Mouse (Mus musculus) small intestine, adult 2 months (tissue): ENCODE measurements around the gene Mad1l1. TPM values are rescaled to one million over a fixed set of nuclear protein-coding genes. Genes with fewer than 3 reads are reported as not detected.

Experiments used
- H3K27ac ChIP-seq: fragments of 200-500 bp; 2 replicates; pipeline ENCODE4 v1.5.1; 2012; ENCODE audit warnings: low read depth, low read length, control low read depth, inconsistent platforms; ENCODE audit not compliant: insufficient read depth
- H3K27me3 ChIP-seq: fragments of 200-500 bp; 2 replicates; pipeline ENCODE4 v1.6.1; 2012; ENCODE audit warnings: mild to moderate bottlenecking, moderate library complexity, low read length, inconsistent platforms; ENCODE audit not compliant: control insufficient read depth, insufficient read depth
- H3K36me3 ChIP-seq: fragments of 200-500 bp; 2 replicates; pipeline ENCODE4 v1.6.1; 2012; ENCODE audit warnings: mild to moderate bottlenecking, low read length, control low read depth, inconsistent platforms; ENCODE audit not compliant: control insufficient read depth, insufficient read depth
- H3K4me1 ChIP-seq: fragments of 200-500 bp; 2 replicates; pipeline ENCODE4 v1.6.1; 2012; ENCODE audit warnings: low read length, inconsistent platforms, mixed read lengths; ENCODE audit not compliant: control insufficient read depth, insufficient read depth, insufficient read length
- H3K4me3 ChIP-seq: fragments of 200-500 bp; 2 replicates; pipeline ENCODE4 v1.5.1; 2012; ENCODE audit warnings: low read depth, mild to moderate bottlenecking, control low read depth, inconsistent platforms, low read length, moderate library complexity
- CTCF ChIP-seq: fragments of 200-500 bp; IDR thresholded peaks from 2 replicates; pipeline ENCODE4 v1.5.1; 2012; ENCODE audit warnings: low read depth, mild to moderate bottlenecking, control low read depth, inconsistent platforms, low read length, moderate library complexity, mixed read lengths; ENCODE audit not compliant: insufficient replicate concordance, insufficient read length; ENCODE audit errors: extremely low read depth
- POLR2A ChIP-seq: fragments of 200-500 bp; IDR thresholded peaks from 2 replicates; pipeline ENCODE4 v1.6.1; 2012; ENCODE audit warnings: low read depth, mild to moderate bottlenecking, control low read depth, inconsistent platforms, low read length, moderate library complexity
- WGBS: fragments of 180-500 bp; shearing (Covaris S2); methylation state at CpG from one replicate; pipeline ENCODE4 v1.1.7; 2018; 5-methylcytosine and 5-hydroxymethylcytosine counted together
- polyA plus RNA-seq: library from polyadenylated mRNA; depleted of rRNA; stranded (reverse); fragments of >200 nt; gene quantifications from 2 replicates; pipeline ENCODE4 v1.2.3, GENCODE M21; 2012; rRNA removed

The Mad1l1 gene
- polyA plus RNA-seq, 1 experiment, result 22.9 TPM

DNA sequence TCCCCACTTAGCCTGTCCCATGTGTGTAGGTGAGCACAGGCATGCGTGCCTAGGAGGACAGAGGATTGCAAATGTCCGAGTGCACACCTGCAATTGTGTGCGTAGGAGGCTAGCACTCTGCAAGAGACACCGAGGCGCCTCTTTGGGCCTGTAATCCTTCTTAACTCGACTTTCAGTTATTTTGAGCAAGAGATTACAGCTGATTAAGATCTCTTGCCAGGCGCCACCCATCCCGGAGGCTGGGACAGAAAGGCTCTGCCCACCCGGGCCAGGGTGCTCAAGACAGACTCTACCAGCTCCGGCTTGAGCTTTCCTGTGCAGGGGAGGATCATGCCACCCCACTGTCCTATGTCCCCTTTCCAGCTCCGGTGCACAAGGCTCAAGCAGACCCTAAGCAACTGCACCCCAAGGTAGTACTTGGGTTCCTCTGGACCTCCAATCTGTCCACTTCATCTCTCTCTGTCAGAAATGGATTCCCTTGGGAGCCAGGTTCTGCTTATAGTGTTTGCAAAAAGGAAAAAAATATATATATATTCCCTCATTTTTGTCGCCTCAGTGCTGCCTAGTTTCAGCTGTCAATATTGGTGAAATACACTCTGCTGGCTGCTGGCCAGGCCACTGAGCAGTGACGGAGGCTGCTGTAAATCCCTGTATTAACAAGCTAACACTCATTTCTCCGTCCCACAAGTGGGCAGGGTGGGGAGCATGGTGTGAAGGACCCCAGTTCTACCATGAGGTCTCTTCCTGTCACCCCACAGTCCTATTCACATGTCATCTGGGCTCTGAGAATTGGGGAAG, 352.0 kb downstream of the Mad1l1 start:
- Histone ChIP-seq H3K36me3 (no peaks in the 10 kb centered on the region), H3K4me1 (peaks cover 4% of the 10 kb centered on the region; the same call in 1 of the 2 replicates), H3K4me3 (no peak overlapping the region), H3K27me3 (0 out of 2 replicates have a peak, but pooled peaks cover 4% of the 10 kb centered on the region), H3K27ac (no peak overlapping the region)
- 69% methylated on average over 14 of the region's 14 CpGs for WGBS
- no peak for TF ChIP-seq CTCF

DNA sequence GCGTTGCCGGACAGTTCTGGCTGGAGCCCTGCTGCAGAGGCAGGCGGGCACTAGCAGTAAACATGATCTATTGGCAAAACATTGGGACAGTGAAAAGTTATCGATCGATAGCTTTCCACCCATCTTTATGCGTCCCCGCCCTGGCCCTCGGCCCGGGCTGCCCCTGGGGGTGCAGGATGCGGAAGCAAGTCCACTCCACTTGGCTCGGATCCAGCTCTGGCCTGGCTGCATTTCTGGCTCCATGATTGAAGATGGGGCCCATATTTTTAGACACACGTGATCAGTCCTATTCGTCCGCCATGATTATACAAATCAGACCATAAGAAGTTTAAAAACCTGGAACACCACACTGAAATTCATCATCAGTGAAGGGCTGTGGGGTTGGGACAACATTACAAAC, 355.8 kb downstream of the Mad1l1 start:
- WGBS, result 72% methylated on average over 14 of the region's 14 CpGs
- H3K27ac ChIP-seq, result no peak overlapping the region
- TF ChIP-seq POLR2A (no peak), CTCF (no peak)
- H3K4me1 ChIP-seq, result peaks cover 4% of the 10 kb centered on the region; the same call in 1 of the 2 replicates
- no peaks in the 10 kb centered on the region for H3K27me3 ChIP-seq
- no peak overlapping the region for H3K4me3 ChIP-seq
- H3K36me3 ChIP-seq, result no peaks in the 10 kb centered on the region

DNA sequence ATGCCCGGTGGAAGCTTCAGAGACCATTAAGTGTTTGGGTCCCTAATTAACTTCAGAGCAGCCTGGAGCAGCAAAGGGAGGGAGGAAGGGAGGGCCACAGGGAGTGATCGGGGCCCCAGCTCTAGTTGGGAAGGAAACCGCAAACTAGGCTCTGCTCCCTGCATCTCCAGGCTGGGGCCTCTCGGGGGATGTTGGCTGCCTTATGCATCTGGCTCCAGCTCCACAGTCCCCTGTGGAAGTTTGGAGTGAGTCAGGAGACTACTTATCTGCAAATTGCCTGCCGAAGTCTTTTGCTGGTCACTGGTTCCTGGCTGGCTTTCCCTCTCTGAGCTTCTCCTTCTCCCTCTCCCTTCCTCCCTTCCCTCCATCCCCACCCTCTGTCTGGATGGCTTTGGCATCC, 357.0 kb downstream of the Mad1l1 start:
- 57% methylated on average over 5 of the region's 5 CpGs for WGBS
- Histone ChIP-seq H3K27ac (no peak overlapping the region), H3K4me1 (no peaks in the 10 kb centered on the region), H3K36me3 (no peaks in the 10 kb centered on the region), H3K4me3 (no peak overlapping the region), H3K27me3 (no peaks in the 10 kb centered on the region)
- TF ChIP-seq CTCF (no peak), POLR2A (no peak)

DNA sequence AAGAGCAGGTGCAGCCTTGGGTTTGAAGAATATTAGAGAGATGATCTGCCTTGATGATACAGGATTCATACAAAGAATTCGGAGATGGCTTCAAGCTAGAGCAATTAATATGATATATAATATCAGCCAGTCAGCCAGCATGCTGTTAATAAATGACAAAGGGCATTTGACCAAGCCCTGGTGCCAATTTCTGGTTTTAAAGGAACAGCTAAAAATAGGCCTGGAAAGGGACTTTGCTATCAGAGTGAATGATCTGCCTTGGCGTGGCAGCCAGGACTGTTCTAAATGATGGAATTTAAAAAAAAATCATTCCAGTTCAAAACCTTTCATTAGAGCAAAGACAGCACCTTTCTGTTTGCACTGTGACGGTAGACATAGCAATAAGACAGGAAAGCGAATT, 361.6 kb downstream of the Mad1l1 start:
- 63% methylated on average over 4 of the region's 4 CpGs for WGBS
- Histone ChIP-seq H3K4me1 (no peaks in the 10 kb centered on the region), H3K36me3 (no peaks in the 10 kb centered on the region), H3K27me3 (no peaks in the 10 kb centered on the region), H3K4me3 (no peak overlapping the region), H3K27ac (no peak overlapping the region)
- TF ChIP-seq POLR2A, result no peak
- TF ChIP-seq CTCF, result no peak

Other genes with a start within 250 kb of the Mad1l1 start
- gene Nudt1, start 104 bp upstream of the Mad1l1 start, polyA plus RNA-seq, result 5.6 and 11.0 TPM in 2 replicates
- gene Mrm2, start 10.3 kb upstream of the Mad1l1 start, polyA plus RNA-seq, result 3.2 and 4.3 TPM in 2 replicates
- gene Snx8, start 67.7 kb upstream of the Mad1l1 start, polyA plus RNA-seq, result 5.0 and 6.6 TPM in 2 replicates
- 40.9 and 68.3 TPM in 2 replicates for gene Eif3b, start 97.8 kb upstream of the Mad1l1 start, polyA plus RNA-seq
- 0.04 TPM in 1 of 2 replicates, not detected in the other for gene Gm4869, start 124.1 kb upstream of the Mad1l1 start, polyA plus RNA-seq
- 10.5 and 10.6 TPM in 2 replicates for gene Chst12, start 184.0 kb upstream of the Mad1l1 start, polyA plus RNA-seq
- not detected in 2 replicates for gene Grifin, start 243.5 kb upstream of the Mad1l1 start, polyA plus RNA-seq